Mouse (Mus musculus): ENCODE results near the gene Srcin1.

Srcin1 gene

DNA sequence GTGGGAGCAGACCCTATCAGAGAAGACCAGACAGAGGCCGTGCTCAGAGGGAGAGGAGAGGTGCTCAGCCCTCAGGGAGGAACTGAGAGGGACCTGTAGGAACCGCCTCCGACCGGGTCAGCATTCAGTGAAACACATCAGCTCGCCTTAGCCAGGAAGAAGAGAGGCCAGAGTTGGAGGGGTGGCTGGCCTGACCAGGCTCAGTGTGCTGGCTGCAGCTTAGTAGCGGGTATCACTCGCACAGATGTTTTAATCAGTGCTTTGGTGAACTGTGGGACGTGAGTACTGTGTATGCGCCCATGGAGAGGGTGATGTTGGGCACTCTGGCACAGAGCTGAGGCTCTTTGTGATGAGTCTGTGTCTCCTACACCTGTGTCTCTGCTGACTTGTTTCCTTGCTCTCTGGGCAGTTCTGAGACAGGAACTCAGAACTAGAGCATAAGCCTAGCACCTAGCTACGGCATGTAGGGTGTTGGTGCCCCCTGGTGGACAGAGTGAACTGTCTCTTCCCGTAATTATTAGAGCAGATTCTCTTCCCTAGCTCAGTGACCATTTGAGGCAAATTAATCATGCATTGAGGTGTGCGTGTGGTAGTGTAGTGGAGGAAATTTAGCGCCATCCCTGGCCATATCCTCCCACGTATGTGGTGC, 107.2 kb downstream of the Srcin1 start:
- peak; percentile 67 to 84 for DNase-seq (ENCODE audit: low spot score in 2 of 2)

- DNase-seq (ENCODE audit: low spot score in 2 of 2) = no peak
Observed at GRCm38 (mm10) chr11:97466444-97467160, 109.4 kb downstream of the Srcin1 start.

GRCm38 (mm10) chr11:97465957-97466356, 110.0 kb downstream of the Srcin1 start:
- no peak for DNase-seq (ENCODE audit: low spot score in 2 of 2)

DNA sequence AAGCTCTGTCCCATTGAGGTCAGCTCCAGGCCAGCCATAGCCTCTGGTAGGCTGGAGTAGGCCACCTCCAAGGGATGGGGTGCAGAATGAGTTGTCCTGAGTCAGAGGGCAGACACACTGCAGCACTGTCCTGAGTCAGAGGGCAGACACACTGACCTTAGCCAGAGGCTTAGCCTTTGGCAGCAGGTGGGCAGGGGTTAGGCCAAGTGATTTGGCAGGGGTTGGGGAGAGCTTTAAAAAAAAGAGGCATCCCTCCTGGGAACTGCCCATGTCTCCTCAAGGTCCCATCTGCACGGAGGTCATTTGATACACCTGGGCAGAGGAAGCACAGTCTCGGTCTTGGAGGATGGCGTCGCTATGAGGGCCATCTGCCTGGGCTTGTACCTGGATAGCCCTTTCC, 112.0 kb downstream of the Srcin1 start:
- no peak for DNase-seq (ENCODE audit: low spot score in 2 of 2)

GRCm38 (mm10) chr11:97463166-97463565, 112.8 kb downstream of the Srcin1 start:
- no peak for DNase-seq (ENCODE audit: low spot score in 2 of 2)

- no peak for DNase-seq (ENCODE audit: low spot score in 2 of 2)
Observed at GRCm38 (mm10) chr11:97462538-97462937, 113.4 kb downstream of the Srcin1 start.

DNA sequence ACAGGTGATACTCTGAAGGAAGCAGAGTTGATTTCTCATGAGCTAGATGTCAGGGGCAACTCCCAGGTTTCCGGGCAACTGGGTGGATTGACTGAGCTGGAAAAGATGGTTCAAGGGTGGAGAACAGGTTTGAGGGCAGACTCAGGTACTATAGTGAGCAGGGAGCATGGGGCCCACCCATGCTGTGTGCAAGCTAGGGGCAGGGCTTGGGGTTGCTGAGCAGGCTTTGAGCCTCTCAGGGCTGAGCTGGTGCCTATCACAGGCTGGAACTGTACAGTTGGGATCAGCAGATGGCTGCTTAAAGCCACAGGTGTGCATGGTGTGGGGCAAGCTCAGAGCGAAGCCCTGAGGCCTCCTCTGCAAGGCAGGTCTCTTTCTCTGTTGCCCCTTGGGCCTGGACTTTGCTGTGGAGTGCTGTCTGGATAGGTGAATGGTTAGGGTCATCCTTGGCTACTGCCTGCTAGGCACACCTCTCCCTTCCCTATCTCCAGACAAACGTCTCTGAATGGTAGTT, 114.6 kb downstream of the Srcin1 start:
- DNase-seq (ENCODE audit: low spot score in 2 of 2) = no peak

Measured in spleen, postnatal 14 days (tissue).